Mouse (Mus musculus): Measurements from ENCODE around the gene Itm2c. TPM values are rescaled to one million over a fixed set of nuclear protein-coding genes. Genes with fewer than 3 reads are reported as not detected.

The Itm2c gene
- 156 TPM for polyA plus RNA-seq (2017; shearing (Covaris generic))

DNA sequence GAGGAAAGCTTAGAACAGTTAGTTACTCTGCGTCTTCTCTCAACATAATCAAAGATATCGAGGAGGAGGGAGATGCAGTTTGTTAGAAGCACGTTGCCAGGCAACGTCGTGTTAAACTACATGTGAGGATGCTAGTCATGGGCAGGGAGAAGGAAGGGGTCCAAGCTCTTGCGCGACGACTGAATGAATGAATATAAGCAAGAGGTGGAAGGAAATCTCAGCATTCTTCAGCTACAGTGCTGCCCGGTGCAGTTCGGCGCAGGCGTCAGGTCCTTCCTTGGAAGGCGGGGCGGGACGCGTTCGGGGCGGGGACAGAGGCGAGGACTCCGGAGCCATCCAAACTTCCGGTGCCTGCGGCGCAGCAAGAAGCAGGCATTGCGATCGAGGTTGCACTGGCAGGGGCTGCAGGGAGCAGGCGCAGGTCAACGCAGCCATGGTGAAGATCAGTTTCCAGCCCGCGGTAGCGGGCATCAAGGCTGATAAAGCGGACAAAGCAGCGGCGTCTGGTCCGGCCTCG lies at the start of gene Itm2c:
Itm2c (plus strand) TSS at position 51 of the 517 bp plus-strand sequence.

GRCm38 (mm10) chr1:85928057-85928687 lies 34.1 kb downstream of the Itm2c start, which contains the start of gene 4933407L21Rik:
Gene 4933407L21Rik (plus strand): TSS chr1:85928483.

Other genes starting within 250 kb of the Itm2c start
- gene Sp100, start 244.3 kb upstream of the Itm2c start, polyA plus RNA-seq (2017; shearing (Covaris generic)): 698 TPM
- gene A630001G21Rik, start 115.6 kb upstream of the Itm2c start, polyA plus RNA-seq (2017; shearing (Covaris generic)): 16.9 TPM
- gene Cab39, start 100.8 kb upstream of the Itm2c start, polyA plus RNA-seq (2017; shearing (Covaris generic)): 176 TPM
- not detected for gene 4933407L21Rik, start 34.2 kb downstream of the Itm2c start, polyA plus RNA-seq (2017; shearing (Covaris generic))
- not detected for gene Gpr55, start 66.7 kb downstream of the Itm2c start, polyA plus RNA-seq (2017; shearing (Covaris generic))
- not detected for gene Spata3, start 122.5 kb downstream of the Itm2c start, polyA plus RNA-seq (2017; shearing (Covaris generic))
- not detected for gene 2810459M11Rik, start 151.6 kb downstream of the Itm2c start, polyA plus RNA-seq (2017; shearing (Covaris generic))
- 68.7 TPM for gene Psmd1, start 170.1 kb downstream of the Itm2c start, polyA plus RNA-seq (2017; shearing (Covaris generic))
- gene Htr2b, start 217.7 kb downstream of the Itm2c start, polyA plus RNA-seq (2017; shearing (Covaris generic)): not detected
- not detected for gene Gm21972, start 239.4 kb downstream of the Itm2c start, polyA plus RNA-seq (2017; shearing (Covaris generic))

Measured in naive thymus-derived CD4-positive, alpha-beta T cell, adult 5 months (primary cell).